Mouse (Mus musculus): ENCODE results near the gene Gnaq.

The Gnaq gene

GRCm38 (mm10) chr19:16187952-16188351 is 55.3 kb downstream of the Gnaq start:
- in situ Hi-C loops (cut with MboI; ENCODE audit: low sequenced_read_pairs) = no loop called here

GRCm38 (mm10) chr19:16189066-16189765 is 56.6 kb downstream of the Gnaq start:
- in situ Hi-C loops (cut with MboI; ENCODE audit: low sequenced_read_pairs) = no loop called here

- in situ Hi-C loops (cut with MboI; ENCODE audit: low sequenced_read_pairs) = no loop called here
Observed at GRCm38 (mm10) chr19:16198162-16198561, 65.5 kb downstream of the Gnaq start.

DNA sequence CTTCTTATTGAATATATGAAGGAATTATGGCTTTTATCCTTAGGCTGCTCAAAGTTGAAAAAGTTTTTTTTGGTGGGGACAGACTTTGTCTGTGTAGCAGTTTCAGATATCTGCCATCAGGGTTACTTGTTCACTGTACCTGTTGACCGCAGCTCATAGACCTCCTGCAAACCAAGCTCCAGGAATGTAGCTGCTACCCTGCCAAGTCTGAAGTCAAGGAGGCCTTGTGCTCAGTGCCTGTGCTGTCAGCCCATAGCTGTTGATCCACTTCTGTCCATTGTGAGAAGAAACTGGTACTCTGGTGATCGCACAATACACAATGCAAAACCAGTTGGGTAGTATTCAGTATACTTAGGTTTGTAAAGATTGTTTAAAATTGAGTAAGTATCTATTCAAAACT is 68.7 kb downstream of the Gnaq start:
- in situ Hi-C loops (cut with MboI; ENCODE audit: low sequenced_read_pairs) = no loop called here

- in situ Hi-C loops (cut with MboI; ENCODE audit: low sequenced_read_pairs) = no loop called here
Observed at GRCm38 (mm10) chr19:16204776-16205680, 72.4 kb downstream of the Gnaq start.

GRCm38 (mm10) chr19:16209616-16210015 is 77.0 kb downstream of the Gnaq start:
- in situ Hi-C loops (cut with MboI; ENCODE audit: low sequenced_read_pairs) = no loop called here

DNA sequence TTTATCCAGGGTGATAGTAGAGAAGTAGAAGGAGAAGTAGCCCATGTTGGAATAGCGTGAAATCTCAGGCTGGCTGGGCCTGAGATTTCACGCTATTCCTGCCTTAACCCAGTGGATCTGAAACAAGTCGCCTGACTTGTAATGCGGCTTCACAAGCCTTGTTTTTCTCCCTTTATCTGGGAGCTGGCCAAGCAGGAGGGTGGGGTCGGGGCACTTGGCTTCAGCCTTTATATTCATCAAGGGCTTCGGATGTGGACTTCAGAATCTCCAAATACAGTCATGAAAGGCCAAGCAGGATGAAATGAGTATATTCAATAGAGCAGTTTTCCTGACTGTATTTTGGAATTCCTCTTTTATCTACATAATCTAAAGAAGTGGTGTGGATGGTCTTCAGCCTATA is 82.3 kb downstream of the Gnaq start:
- in situ Hi-C loops (cut with MboI; ENCODE audit: low sequenced_read_pairs) = no loop called here

DNA sequence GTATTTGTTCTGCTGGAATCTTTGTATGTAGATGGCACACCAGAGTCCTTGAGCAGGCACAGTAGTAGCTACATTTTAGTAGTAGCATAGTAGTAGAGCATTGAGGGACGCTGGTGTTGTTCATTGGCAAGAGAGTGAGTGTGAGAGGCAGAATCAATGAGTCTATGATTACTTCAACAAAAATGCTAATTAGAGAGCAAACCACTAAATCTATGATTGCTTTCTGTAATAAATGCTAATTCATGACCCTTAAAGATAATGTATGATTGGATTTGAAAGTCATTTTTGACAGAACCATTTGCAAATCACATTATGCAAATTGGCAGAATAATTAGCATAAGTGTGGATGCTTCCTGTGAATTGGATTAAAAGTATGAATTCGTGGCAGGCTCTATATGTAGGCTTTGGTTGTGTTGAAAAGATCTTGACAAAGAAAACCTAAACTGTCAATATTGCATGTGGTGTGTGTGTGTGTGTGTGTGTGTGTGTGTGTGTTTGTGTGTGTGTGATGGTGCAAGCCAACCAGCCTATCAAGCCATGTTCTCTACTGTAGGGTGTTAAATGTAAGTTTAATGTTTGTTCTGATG is 82.9 kb downstream of the Gnaq start:
- in situ Hi-C loops (cut with MboI; ENCODE audit: low sequenced_read_pairs) = no loop called here

- in situ Hi-C loops (cut with MboI; ENCODE audit: low sequenced_read_pairs) = no loop called here
Observed at GRCm38 (mm10) chr19:16219978-16220377, 87.3 kb downstream of the Gnaq start.

GRCm38 (mm10) chr19:16222526-16222925 is 89.9 kb downstream of the Gnaq start:
- in situ Hi-C loops (cut with MboI; ENCODE audit: low sequenced_read_pairs) = no loop called here

DNA sequence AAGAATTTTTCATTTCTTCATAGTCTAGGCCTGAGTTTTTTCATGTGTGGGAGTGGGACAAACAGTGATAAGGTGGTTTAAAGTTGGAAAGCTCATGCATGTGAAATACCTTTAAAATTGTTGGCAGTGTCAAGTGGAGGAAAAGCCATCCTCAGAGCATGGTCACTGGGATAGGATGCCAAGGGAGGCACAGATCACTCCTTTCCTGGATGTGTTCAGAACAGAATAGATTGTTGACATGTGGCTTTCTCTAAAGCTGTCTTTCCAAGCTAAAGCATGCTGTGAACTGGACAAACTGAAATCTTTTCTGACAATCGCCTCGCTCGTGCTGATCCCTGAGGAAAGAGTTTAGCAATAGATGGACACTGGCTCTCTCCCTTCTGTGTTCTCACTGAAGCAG is 90.5 kb downstream of the Gnaq start:
- in situ Hi-C loops (cut with MboI; ENCODE audit: low sequenced_read_pairs) = no loop called here

GRCm38 (mm10) chr19:16224831-16225230 is 92.2 kb downstream of the Gnaq start:
- in situ Hi-C loops (cut with MboI; ENCODE audit: low sequenced_read_pairs) = no loop called here

GRCm38 (mm10) chr19:16231584-16231983 is 99.0 kb downstream of the Gnaq start:
- in situ Hi-C loops (cut with MboI; ENCODE audit: low sequenced_read_pairs) = no loop called here

- in situ Hi-C loops (cut with MboI; ENCODE audit: low sequenced_read_pairs) = no loop called here
Observed at GRCm38 (mm10) chr19:16235594-16235993, 103.0 kb downstream of the Gnaq start.

DNA sequence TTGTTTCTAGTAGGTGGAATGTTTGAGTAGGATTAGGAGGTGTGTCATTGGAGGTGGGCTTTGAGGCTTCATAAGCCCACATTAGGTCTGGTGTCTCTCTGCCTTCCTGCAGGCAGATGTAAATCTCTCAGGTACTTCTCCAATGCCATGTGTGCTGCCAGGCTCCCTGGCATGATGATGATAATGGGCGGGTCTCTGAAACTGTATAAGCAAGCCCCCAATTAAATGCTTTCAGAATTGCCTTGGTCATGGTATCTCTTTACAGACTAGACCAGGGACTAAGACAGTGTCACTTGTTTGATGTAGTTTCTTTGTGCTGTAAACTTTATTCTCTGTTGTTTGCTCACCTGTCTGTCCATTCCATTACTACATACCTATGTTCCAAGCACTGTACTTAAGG is 104.4 kb downstream of the Gnaq start:
- in situ Hi-C loops (cut with MboI; ENCODE audit: low sequenced_read_pairs) = no loop called here

- in situ Hi-C loops (cut with MboI; ENCODE audit: low sequenced_read_pairs) = no loop called here
Observed at GRCm38 (mm10) chr19:16238072-16238471, 105.4 kb downstream of the Gnaq start.

GRCm38 (mm10) chr19:16238512-16238911 is 105.9 kb downstream of the Gnaq start:
- in situ Hi-C loops (cut with MboI; ENCODE audit: low sequenced_read_pairs) = no loop called here

DNA sequence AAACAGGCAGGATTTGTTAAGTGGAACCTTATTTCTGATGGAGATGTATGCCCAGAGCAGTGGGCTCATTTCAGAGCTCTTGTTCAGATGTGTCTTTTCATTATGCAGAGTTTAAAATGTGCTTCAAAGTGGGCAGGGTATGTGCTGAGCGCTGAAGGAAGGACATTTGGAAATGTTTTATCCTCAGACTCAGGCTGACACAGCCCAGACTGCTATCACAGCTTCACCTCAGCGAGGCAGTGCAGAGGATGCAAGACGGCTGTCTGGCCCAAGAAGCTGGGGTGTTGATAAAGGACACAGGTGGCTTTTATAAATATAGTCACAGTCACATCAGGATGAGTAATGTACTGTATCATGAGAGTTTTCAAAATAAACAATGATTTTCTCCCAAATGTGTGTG is 110.1 kb downstream of the Gnaq start:
- in situ Hi-C loops (cut with MboI; ENCODE audit: low sequenced_read_pairs) = no loop called here

GRCm38 (mm10) chr19:16249025-16249424 is 116.4 kb downstream of the Gnaq start:
- in situ Hi-C loops (cut with MboI; ENCODE audit: low sequenced_read_pairs) = no loop called here

DNA sequence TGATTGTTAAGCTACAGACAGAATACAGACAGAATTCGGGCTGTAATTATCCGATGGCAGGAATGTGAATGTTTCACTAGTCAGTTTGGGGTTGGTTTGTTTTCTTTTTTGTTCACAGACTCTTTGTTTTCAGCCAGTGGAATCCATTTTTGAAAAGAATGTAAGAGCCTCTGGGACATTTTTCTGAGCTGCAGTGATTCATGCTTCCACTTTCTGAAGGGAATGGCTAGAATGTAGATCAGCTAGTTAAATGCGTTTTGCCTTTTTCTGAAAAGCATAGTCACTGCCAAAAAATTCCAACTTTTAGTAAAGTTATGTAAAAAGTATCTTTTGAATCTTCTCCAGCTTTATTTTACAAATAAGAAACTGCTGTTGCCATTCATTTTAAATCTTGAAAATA is 118.3 kb downstream of the Gnaq start:
- in situ Hi-C loops (cut with MboI; ENCODE audit: low sequenced_read_pairs) = no loop called here

DNA sequence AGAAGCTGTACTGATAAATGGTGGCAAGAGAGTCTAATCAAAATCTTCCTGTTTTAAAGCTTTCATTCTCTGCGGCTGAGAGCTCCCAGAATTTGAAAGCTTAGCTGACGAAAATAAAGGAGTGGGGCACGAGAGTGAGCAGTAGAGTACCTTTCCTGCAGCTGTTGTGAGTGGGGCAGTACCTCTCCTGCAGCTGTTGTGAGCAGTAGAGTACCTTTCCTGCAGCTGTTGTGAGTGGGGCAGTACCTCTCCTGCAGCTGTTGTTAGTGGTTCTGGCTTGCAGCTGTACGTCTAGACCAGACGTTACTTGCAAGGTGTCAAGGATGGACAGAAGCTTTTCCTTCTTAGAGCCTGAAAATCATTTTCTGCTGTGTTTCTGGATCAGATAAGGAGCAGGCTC is 119.2 kb downstream of the Gnaq start:
- in situ Hi-C loops (cut with MboI; ENCODE audit: low sequenced_read_pairs) = no loop called here

- in situ Hi-C loops (cut with MboI; ENCODE audit: low sequenced_read_pairs) = no loop called here
Observed at GRCm38 (mm10) chr19:16252696-16253095, 120.1 kb downstream of the Gnaq start.

Measured in CH12F3 (cell line).